Mouse (Mus musculus) retina, embryonic 14.5 days (tissue): ENCODE results near the gene Ncan.

Experiments used
- DNase-seq: peaks from one replicate; pipeline ENCODE4 v3.0.0-alpha.2; 2015; ENCODE audit warnings: low spot score

The Ncan gene

GRCm38 (mm10) chr8:70120667-70121066, at the start of gene Ncan:
Gene Ncan (minus strand): TSS chr8:70120873.
- DNase-seq: peak; percentile 92

- no peak for DNase-seq
Measured at GRCm38 (mm10) chr8:70170116-70170515, 49.4 kb upstream of the Ncan start.

GRCm38 (mm10) chr8:70166504-70167110, 45.9 kb upstream of the Ncan start:
- DNase-seq: peak; percentile 91

GRCm38 (mm10) chr8:70163316-70163715, 42.6 kb upstream of the Ncan start:
- no peak for DNase-seq

- no peak for DNase-seq
Measured at GRCm38 (mm10) chr8:70160015-70160414, 39.3 kb upstream of the Ncan start.

- DNase-seq: no peak
Measured at GRCm38 (mm10) chr8:70159211-70159610, 38.5 kb upstream of the Ncan start.

- peak; percentile 89 for DNase-seq
Measured at GRCm38 (mm10) chr8:70158069-70158853, 37.6 kb upstream of the Ncan start.

GRCm38 (mm10) chr8:70157240-70157800, 36.6 kb upstream of the Ncan start:
- no peak for DNase-seq

GRCm38 (mm10) chr8:70152537-70153257, 32.0 kb upstream of the Ncan start:
- peak; percentile 85 for DNase-seq

GRCm38 (mm10) chr8:70150158-70150557, 29.5 kb upstream of the Ncan start:
- no peak for DNase-seq

- no peak for DNase-seq
Measured at GRCm38 (mm10) chr8:70147678-70148607, 27.3 kb upstream of the Ncan start.

- no peak for DNase-seq
Measured at GRCm38 (mm10) chr8:70139981-70140380, 19.3 kb upstream of the Ncan start.

- DNase-seq: peak; percentile 100
Measured at GRCm38 (mm10) chr8:70139026-70139857, 18.6 kb upstream of the Ncan start, which contains the start of the genes Rfxank, Borcs8 and Mef2b. Gene Rfxank (minus strand): TSS chr8:70139154. Gene Borcs8 (plus strand): TSS chr8:70139499. Gene Mef2b (plus strand): TSS chr8:70139711.

- DNase-seq: no peak
Measured at GRCm38 (mm10) chr8:70137890-70138289, 17.2 kb upstream of the Ncan start.

GRCm38 (mm10) chr8:70136591-70136990, 15.9 kb upstream of the Ncan start:
- DNase-seq: no peak

- DNase-seq: no peak
Measured at GRCm38 (mm10) chr8:70134931-70135330, 14.3 kb upstream of the Ncan start.

- DNase-seq: no peak
Measured at GRCm38 (mm10) chr8:70134086-70134485, 13.4 kb upstream of the Ncan start.

GRCm38 (mm10) chr8:70131166-70131883, 10.7 kb upstream of the Ncan start, which contains the start of gene Nr2c2ap:
Gene Nr2c2ap (plus strand): TSS chr8:70131333.
- DNase-seq: peak; percentile 91

- no peak for DNase-seq
Measured at GRCm38 (mm10) chr8:70130066-70130465, 9.4 kb upstream of the Ncan start.
